Mouse (Mus musculus) forebrain, embryonic 11.5 days (tissue): ENCODE data around the gene Tyrobp. TPM values are rescaled to one million over a fixed set of nuclear protein-coding genes. Genes with fewer than 3 reads are reported as not detected.

Experiments
- ATAC-seq: fragments of 200-750 bp; cut with Nextera tagmentation; replicated peaks from 2 replicates; pipeline ENCODE4 v1.8.0; 2017; ENCODE audit warnings: moderate TSS enrichment; ENCODE audit not compliant: low FRiP score
- DNase-seq: peaks from one replicate; pipeline ENCODE4 v3.0.0-alpha.2; 2017; ENCODE audit warnings: low spot score
- H3K27ac ChIP-seq: fragments of 300-500 bp; sonication (generic); 2 replicates; pipeline ENCODE4 v1.5.1; 2014; ENCODE audit warnings: low read depth, low read length
- H3K27me3 ChIP-seq: fragments of 300-500 bp; sonication (generic); 2 replicates; pipeline ENCODE4 v1.6.1; 2014; ENCODE audit warnings: mild to moderate bottlenecking, low read length, mixed read lengths; ENCODE audit not compliant: control insufficient read depth, insufficient read depth
- H3K36me3 ChIP-seq: fragments of 300-500 bp; sonication (generic); 2 replicates; pipeline ENCODE4 v1.6.1; 2014; ENCODE audit warnings: mild to moderate bottlenecking, low read length, moderate library complexity, mixed read lengths; ENCODE audit not compliant: control insufficient read depth, insufficient read depth
- H3K4me1 ChIP-seq: fragments of 300-500 bp; sonication (generic); replicated peaks from 2 replicates; pipeline ENCODE4 v1.6.1; 2014; ENCODE audit warnings: low read length, mixed read lengths; ENCODE audit not compliant: control insufficient read depth, insufficient read depth
- H3K4me2 ChIP-seq: fragments of 300-500 bp; sonication (generic); 2 replicates; pipeline ENCODE4 v1.6.1; 2014; ENCODE audit warnings: low read depth, mild to moderate bottlenecking, low read length, moderate library complexity, mixed read lengths; ENCODE audit not compliant: severe bottlenecking
- H3K4me3 ChIP-seq: fragments of 300-500 bp; sonication (generic); 2 replicates; pipeline ENCODE4 v1.5.1; 2014; ENCODE audit warnings: low read depth, low read length
- H3K9ac ChIP-seq: fragments of 300-500 bp; sonication (generic); 2 replicates; pipeline ENCODE4 v1.6.1; 2014; ENCODE audit warnings: low read length
- H3K9me3 ChIP-seq: fragments of 300-500 bp; sonication (generic); 2 replicates; pipeline ENCODE4 v1.6.1; 2016; ENCODE audit warnings: low read length, mixed read lengths; ENCODE audit not compliant: control insufficient read depth
- WGBS: fragments of 180-500 bp; shearing (Covaris S2); extraction: QIAGEN DNeasy Blood & Tissue Kit; methylation state at CpG from one replicate; pipeline ENCODE4 v1.1.7; 2014; 5-methylcytosine and 5-hydroxymethylcytosine counted together
- polyA plus RNA-seq: library from polyadenylated mRNA; unstranded; fragments of >200 nt; fragmentation: Nextera tagmentation; extraction: Ambion mirVana; gene quantifications from 2 replicates; pipeline ENCODE4 v1.2.1, GENCODE M21; 2014

Gene Tyrobp
- polyA plus RNA-seq, 1 experiment from 2014 or later: 9.6 TPM

DNA sequence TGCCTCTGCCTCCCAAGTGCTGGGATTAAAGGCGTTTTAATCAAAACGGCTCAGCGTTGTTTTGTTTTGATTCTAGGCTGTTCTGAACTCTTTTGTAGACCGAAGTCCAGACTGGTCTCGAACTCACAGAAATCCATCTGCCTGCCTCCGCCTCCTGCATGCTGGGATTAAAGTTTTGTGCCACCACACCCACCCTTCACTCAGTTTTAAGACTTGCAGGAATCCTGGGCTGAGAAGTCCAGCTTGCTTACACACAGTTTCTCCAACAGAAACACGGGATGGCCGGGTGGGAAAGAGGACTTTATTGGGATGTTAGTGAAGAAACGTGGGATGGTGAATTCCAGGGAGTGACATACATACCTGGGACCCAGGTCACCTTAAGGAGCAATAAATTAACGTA, 21.1 kb downstream of the Tyrobp start:
- no peak overlapping the region for H3K4me3 ChIP-seq
- no peaks in the 10 kb centered on the region for H3K4me1 ChIP-seq
- 73% methylated on average over 10 of the region's 10 CpGs for WGBS
- ATAC-seq (no peak), DNase-seq (no peak)
- H3K9ac ChIP-seq: no peak overlapping the region
- H3K4me2 ChIP-seq: no peak overlapping the region
- H3K27ac ChIP-seq: no peak overlapping the region
- H3K9me3 ChIP-seq: no peaks in the 10 kb centered on the region
- no peaks in the 10 kb centered on the region for H3K36me3 ChIP-seq
- no peaks in the 10 kb centered on the region for H3K27me3 ChIP-seq

DNA sequence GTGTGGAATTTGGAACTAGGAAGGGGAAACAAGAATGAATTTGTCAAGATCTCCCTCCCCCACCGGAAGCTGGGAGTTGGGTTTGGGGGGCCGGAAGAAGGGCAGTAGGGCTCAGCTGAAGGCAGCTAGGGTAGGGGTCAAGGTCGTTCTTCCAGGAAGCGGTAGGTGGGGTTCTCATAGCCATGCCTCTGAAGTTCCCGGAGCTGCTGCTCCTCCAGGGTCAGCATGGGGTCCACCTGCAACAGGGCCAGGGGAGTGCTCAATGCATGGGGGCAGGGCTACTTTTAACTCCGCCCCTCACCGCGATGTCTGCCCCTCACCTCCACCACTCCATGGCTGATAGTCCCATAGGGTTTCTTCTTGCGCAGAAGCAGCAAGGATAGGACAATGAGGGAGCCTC, 21.6 kb downstream of the Tyrobp start:
- Histone ChIP-seq H3K9me3 (no peaks in the 10 kb centered on the region), H3K4me3 (no peak overlapping the region), H3K9ac (no peak overlapping the region), H3K4me1 (no peaks in the 10 kb centered on the region), H3K27me3 (no peaks in the 10 kb centered on the region), H3K36me3 (no peaks in the 10 kb centered on the region), H3K27ac (no peak overlapping the region), H3K4me2 (no peak overlapping the region)
- no peak for DNase-seq
- no peak for ATAC-seq
- 56% methylated on average over 9 of the region's 9 CpGs for WGBS

- Histone ChIP-seq H3K36me3 (no peaks in the 10 kb centered on the region), H3K4me3 (no peak overlapping the region), H3K4me1 (no peaks in the 10 kb centered on the region), H3K27me3 (no peaks in the 10 kb centered on the region), H3K9ac (no peak overlapping the region), H3K27ac (no peak overlapping the region), H3K4me2 (no peak overlapping the region), H3K9me3 (no peaks in the 10 kb centered on the region)
- WGBS: 16% methylated on average over 10 of the region's 10 CpGs
- ATAC-seq (no peak), DNase-seq (no peak)
Measured at GRCm38 (mm10) chr7:30436879-30437278, 23.3 kb downstream of the Tyrobp start.

DNA sequence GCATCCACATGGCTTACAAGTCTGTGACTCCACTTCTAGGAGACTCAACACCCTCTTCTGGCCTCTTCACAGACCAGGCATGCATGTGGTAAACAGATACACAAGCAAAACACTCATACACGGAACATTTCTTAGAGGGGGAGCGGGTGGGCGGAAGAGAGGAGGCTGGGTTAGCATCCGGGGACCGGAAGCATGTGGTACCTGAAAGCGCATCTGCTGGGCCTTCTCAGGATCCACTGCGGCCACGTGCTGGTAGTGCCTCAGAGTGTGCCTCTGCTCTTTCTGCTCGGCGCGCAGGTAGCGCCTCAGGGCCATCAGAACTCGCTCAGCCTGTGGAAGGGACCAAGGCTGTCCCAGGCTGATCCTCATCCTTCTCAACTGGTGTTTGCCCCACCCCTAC, 26.2 kb downstream of the Tyrobp start:
- peaks cover 5% of the 10 kb centered on the region for H3K4me1 ChIP-seq
- H3K27me3 ChIP-seq: no peaks in the 10 kb centered on the region
- no peaks in the 10 kb centered on the region for H3K36me3 ChIP-seq
- DNase-seq (no peak), ATAC-seq (no peak)
- 77% methylated on average over 13 of the region's 13 CpGs for WGBS
- H3K4me2 ChIP-seq: no peak overlapping the region
- H3K4me3 ChIP-seq: no peak overlapping the region
- H3K9me3 ChIP-seq: no peaks in the 10 kb centered on the region
- no peak overlapping the region for H3K27ac ChIP-seq
- H3K9ac ChIP-seq: no peak overlapping the region

DNA sequence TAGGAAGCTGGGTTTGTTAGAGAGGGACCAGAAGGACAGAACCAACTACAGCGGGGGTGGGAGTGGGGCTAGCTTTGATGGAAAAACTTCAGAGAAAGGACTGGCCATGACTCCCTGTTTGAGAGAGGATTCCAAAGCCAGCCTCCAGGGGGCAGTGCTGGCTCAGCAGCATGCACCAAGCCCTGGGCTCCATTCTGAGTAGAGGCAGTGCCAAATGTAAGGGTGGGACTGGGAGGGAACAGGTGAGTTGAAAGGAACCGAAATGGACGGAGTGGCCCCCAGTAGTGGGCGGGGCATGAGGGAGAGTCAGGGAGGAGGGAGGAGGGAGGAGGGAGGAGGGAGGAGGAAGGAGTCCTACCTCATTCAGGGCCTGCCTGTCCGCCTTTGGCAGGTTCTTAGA, 27.1 kb downstream of the Tyrobp start:
- DNase-seq (peak; percentile 81), ATAC-seq (no peak)
- Histone ChIP-seq H3K9me3 (no peaks in the 10 kb centered on the region), H3K27me3 (no peaks in the 10 kb centered on the region), H3K36me3 (no peaks in the 10 kb centered on the region), H3K4me1 (peaks cover 5% of the 10 kb centered on the region), H3K9ac (no peak overlapping the region), H3K4me3 (no peak overlapping the region), H3K27ac (no peak overlapping the region), H3K4me2 (no peak overlapping the region)
- WGBS: 46% methylated on average over 2 of the region's 5 CpGs

- Histone ChIP-seq H3K36me3 (no peaks in the 10 kb centered on the region), H3K9me3 (no peaks in the 10 kb centered on the region), H3K4me3 (peak overlapping the region; percentile 75; the same call in 1 of the 2 replicates), H3K9ac (no peak overlapping the region), H3K4me2 (peak overlapping the region; percentile 79), H3K27me3 (no peaks in the 10 kb centered on the region), H3K4me1 (peaks cover 5% of the 10 kb centered on the region), H3K27ac (no peak overlapping the region)
- 19% methylated on average over 9 of the region's 9 CpGs for WGBS
- no peak for DNase-seq
- no peak for ATAC-seq
Measured at GRCm38 (mm10) chr7:30443696-30444095, 30.1 kb downstream of the Tyrobp start.

GRCm38 (mm10) chr7:30444154-30444970, 30.8 kb downstream of the Tyrobp start:
- Histone ChIP-seq H3K4me1 (peaks cover 5% of the 10 kb centered on the region), H3K9ac (peak overlapping the region; percentile 74), H3K4me3 (peak overlapping the region; percentile 75), H3K27me3 (no peaks in the 10 kb centered on the region), H3K36me3 (no peaks in the 10 kb centered on the region), H3K4me2 (peak overlapping the region; percentile 79), H3K27ac (peak overlapping the region; percentile 75), H3K9me3 (no peaks in the 10 kb centered on the region)
- ATAC-seq: peak; percentile 51
- DNase-seq: peak; percentile 89
- under 1% methylated on average over 38 of the region's 38 CpGs for WGBS

- H3K9ac ChIP-seq: peak within 1 kb of the TSS; percentile 74
- peak within 1 kb of the TSS; percentile 75 for H3K4me3 ChIP-seq
- under 1% methylated on average over 69 of the region's 72 CpGs for WGBS
- H3K4me1 ChIP-seq: peaks cover 5% of the 10 kb centered on the region
- peak; percentile 87 for DNase-seq
- H3K4me2 ChIP-seq: peak within 1 kb of the TSS; percentile 79
- no peaks in the 10 kb centered on the region for H3K27me3 ChIP-seq
- no peaks in the 10 kb centered on the region for H3K36me3 ChIP-seq
- H3K9me3 ChIP-seq: no peaks in the 10 kb centered on the region
- peak within 1 kb of the TSS; percentile 75 for H3K27ac ChIP-seq
- peak; percentile 82 for ATAC-seq
Measured at GRCm38 (mm10) chr7:30444971-30445751, 31.6 kb downstream of the Tyrobp start, which contains the start of gene Aplp1. Gene Aplp1 (minus strand): TSS chr7:30445535.
